Mouse (Mus musculus) liver, embryonic 13.5 days (tissue): ENCODE measurements around the gene Marf1. TPM values are rescaled to one million over a fixed set of nuclear protein-coding genes. Genes with fewer than 3 reads are reported as not detected.

Source experiments
- ATAC-seq: fragments of 200-750 bp; cut with Nextera tagmentation; 2 replicates; pipeline ENCODE4 v1.8.0; 2017; ENCODE audit warnings: low read depth, mild to moderate bottlenecking, moderate number of reproducible peaks, moderate library complexity
- DNase-seq: peaks from one replicate; pipeline ENCODE4 v3.0.0; 2022
- H3K27ac ChIP-seq: fragments of 300-500 bp; sonication (generic); 2 replicates; pipeline ENCODE4 v1.5.1; 2015; ENCODE audit warnings: moderate library complexity, mild to moderate bottlenecking, inconsistent platforms
- H3K27me3 ChIP-seq: fragments of 300-500 bp; sonication (generic); 2 replicates; pipeline ENCODE4 v1.6.1; 2015; ENCODE audit warnings: mild to moderate bottlenecking, inconsistent platforms
- H3K36me3 ChIP-seq: fragments of 300-500 bp; sonication (generic); 2 replicates; pipeline ENCODE4 v1.6.1; 2015; ENCODE audit warnings: mild to moderate bottlenecking, inconsistent platforms
- H3K4me1 ChIP-seq: fragments of 300-500 bp; sonication (generic); replicated peaks from 2 replicates; pipeline ENCODE4 v1.6.1; 2015; ENCODE audit warnings: inconsistent platforms
- H3K4me2 ChIP-seq: fragments of 300-500 bp; sonication (generic); 2 replicates; pipeline ENCODE4 v1.6.1; 2015; ENCODE audit warnings: inconsistent platforms, mild to moderate bottlenecking, moderate library complexity
- H3K4me3 ChIP-seq: fragments of 300-500 bp; sonication (generic); replicated peaks from 2 replicates; pipeline ENCODE4 v1.5.1; 2015; ENCODE audit warnings: mild to moderate bottlenecking, inconsistent platforms
- H3K9ac ChIP-seq: fragments of 300-500 bp; sonication (generic); 2 replicates; pipeline ENCODE4 v1.6.1; 2015; ENCODE audit warnings: mild to moderate bottlenecking, inconsistent platforms
- H3K9me3 ChIP-seq: fragments of 300-500 bp; sonication (generic); replicated peaks from 2 replicates; pipeline ENCODE4 v1.6.1; 2016; ENCODE audit warnings: inconsistent platforms
- WGBS: fragments of 180-500 bp; shearing (Covaris S2); methylation state at CpG from one replicate; pipeline ENCODE4 v1.1.7; 2015; ENCODE audit not compliant: insufficient replicate concordance; 5-methylcytosine and 5-hydroxymethylcytosine counted together
- microRNA counts: library from miRNA; unstranded; fragments of <30 nt; microRNA quantifications from one replicate; lab custom pipeline; 2016
- microRNA-seq: library from miRNA; unstranded; fragments of <30 nt; microRNA quantifications from one replicate; pipeline ENCODE4, GENCODE M21; 2016
- polyA plus RNA-seq: library from polyadenylated mRNA; unstranded; fragments of >200 nt; fragmentation: Nextera tagmentation; extraction: Ambion mirVana; gene quantifications from 2 replicates; pipeline ENCODE4 v1.2.1, GENCODE M21; 2015

Gene Marf1
- polyA plus RNA-seq, 1 experiment from 2014 or later: 6.2 TPM

- Histone ChIP-seq H3K9me3 (no peaks in the 10 kb centered on the region), H3K4me3 (no peak overlapping the region), H3K27me3 (no peaks in the 10 kb centered on the region), H3K9ac (no peak overlapping the region), H3K4me2 (no peak overlapping the region), H3K4me1 (no peaks in the 10 kb centered on the region), H3K27ac (no peak overlapping the region), H3K36me3 (no peaks in the 10 kb centered on the region)
- DNase-seq: no peak
- WGBS: 51% methylated on average over 5 of the region's 5 CpGs
- ATAC-seq: no peak
These were observed 103.3 kb downstream of the Marf1 start for GRCm38 (mm10) chr16:14059869-14060268.

MicroRNAs encoded within 50 kb of the gene (microRNA counts, 519-probe panel; counts per million panel counts)
- microRNA mmu-miR-484 (lab: Ali Mortazavi, UCI): 3,645 counts per million, percentile 26 among the panel's probes with 10 or more counts

Small RNA genes within 50 kb of the gene (microRNA-seq; reads per million reads assigned to microRNA genes)
- gene Gm27671: not detected
- gene Mir484: 4,131 reads per million, percentile 87 among the genes with 10 or more reads in this experiment

Other genes with a start within 250 kb of the Marf1 start
- 0.10 and 0.15 TPM in 2 replicates for gene 2900011O08Rik, start 176.7 kb downstream of the Marf1 start, polyA plus RNA-seq
- not detected in 2 replicates for gene Ifitm7, start 176.5 kb downstream of the Marf1 start, polyA plus RNA-seq
- 55.0 and 58.1 TPM in 2 replicates for gene Nde1, start 76 bp downstream of the Marf1 start, polyA plus RNA-seq
- gene Myh11, start 128.0 kb upstream of the Marf1 start, polyA plus RNA-seq: 0.63 and 0.66 TPM in 2 replicates
- gene Fopnl, start 154.1 kb upstream of the Marf1 start, polyA plus RNA-seq: 77.5 and 81.4 TPM in 2 replicates
- 3.3 and 3.8 TPM in 2 replicates for gene Abcc1, start 198.2 kb upstream of the Marf1 start, polyA plus RNA-seq